Mouse (Mus musculus) limb, embryonic 14.5 days (tissue): ENCODE data around the gene Gnai2. TPM values are rescaled to one million over a fixed set of nuclear protein-coding genes. Genes with fewer than 3 reads are reported as not detected.
"Not testable (repeated sequence)": the region's sequence is repeated elsewhere in the genome, so short reads cannot be mapped to it uniquely, and the experiment has no call there.

Experiments
- ATAC-seq: fragments of 200-750 bp; cut with Nextera tagmentation; 2 replicates; pipeline ENCODE4 v1.8.0; 2017; ENCODE audit warnings: low read depth, moderate number of reproducible peaks, moderate TSS enrichment; ENCODE audit not compliant: low FRiP score
- DNase-seq: peaks from one replicate; pipeline ENCODE4 v3.0.0-alpha.2; 2015; ENCODE audit warnings: low spot score
- H3K27ac ChIP-seq: fragments of 300-500 bp; sonication (generic); replicated peaks from 2 replicates; pipeline ENCODE4 v1.5.1; 2014; ENCODE audit warnings: low read depth, mild to moderate bottlenecking, low read length, moderate library complexity, mixed read lengths
- H3K27me3 ChIP-seq: fragments of 300-500 bp; sonication (generic); 2 replicates; pipeline ENCODE4 v1.6.1; 2014; ENCODE audit warnings: low read length, mixed read lengths; ENCODE audit not compliant: control insufficient read depth, insufficient read depth
- H3K36me3 ChIP-seq: fragments of 300-500 bp; sonication (generic); 2 replicates; pipeline ENCODE4 v1.6.1; 2014; ENCODE audit warnings: mild to moderate bottlenecking, low read length, moderate library complexity, mixed read lengths; ENCODE audit not compliant: control insufficient read depth, insufficient read depth
- H3K4me1 ChIP-seq: fragments of 300-500 bp; sonication (generic); 2 replicates; pipeline ENCODE4 v1.6.1; 2014; ENCODE audit warnings: antibody characterized with exemption, low read length, mixed read lengths; ENCODE audit not compliant: control insufficient read depth, insufficient read depth
- H3K4me2 ChIP-seq: fragments of 300-500 bp; sonication (generic); replicated peaks from 2 replicates; pipeline ENCODE4 v1.6.1; 2014; ENCODE audit warnings: low read depth, mild to moderate bottlenecking, low read length, moderate library complexity; ENCODE audit not compliant: severe bottlenecking
- H3K4me3 ChIP-seq: fragments of 300-500 bp; sonication (generic); replicated peaks from 2 replicates; pipeline ENCODE4 v1.5.1; 2014; ENCODE audit warnings: low read length
- H3K9ac ChIP-seq: fragments of 300-500 bp; sonication (generic); 2 replicates; pipeline ENCODE4 v1.6.1; 2014; ENCODE audit warnings: mild to moderate bottlenecking, low read depth, low read length, moderate library complexity; ENCODE audit not compliant: severe bottlenecking
- H3K9me3 ChIP-seq: fragments of 300-500 bp; sonication (generic); 2 replicates; pipeline ENCODE4 v1.6.1; 2016; ENCODE audit warnings: low read length; ENCODE audit not compliant: control insufficient read depth
- POLR2A ChIP-seq: fragments of 200-500 bp; IDR thresholded peaks from 2 replicates; pipeline ENCODE4 v1.8.0; 2012; ENCODE audit warnings: inconsistent platforms, mild to moderate bottlenecking, moderate library complexity, borderline replicate concordance; ENCODE audit not compliant: insufficient read depth, insufficient read length; ENCODE audit errors: extremely low read depth
- WGBS: fragments of 180-500 bp; shearing (Covaris S2); extraction: QIAGEN DNeasy Blood & Tissue Kit; methylation state at CpG from one replicate; pipeline ENCODE4 v1.1.7; 2014; 5-methylcytosine and 5-hydroxymethylcytosine counted together
- polyA plus RNA-seq, 2 experiments: library from polyadenylated mRNA; depleted of rRNA in 1 of 2; stranded (reverse) in 1 of 2; unstranded in 1 of 2; fragments of >200 nt; fragmentation: Nextera tagmentation in 1 of 2; extraction: Ambion mirVana in 1 of 2; gene quantifications; 2 replicates each; pipeline versions ENCODE4 v1.2.1 to v1.2.3; 2012 to 2014

Gnai2 gene
- polyA plus RNA-seq, 2 experiments = 392 to 496 TPM

GRCm38 (mm10) chr9:107566855-107567254, 68.3 kb downstream of the Gnai2 start:
- H3K36me3 ChIP-seq = peaks cover 26% of the 10 kb centered on the region
- no peaks in the 10 kb centered on the region for H3K27me3 ChIP-seq
- DNase-seq (no peak), ATAC-seq (no peak)
- no peak overlapping the region for H3K9ac ChIP-seq
- H3K4me1 ChIP-seq = peaks cover 31% of the 10 kb centered on the region
- peak overlapping the region; percentile 75; the same call in 1 of the 2 replicates for H3K27ac ChIP-seq
- no peaks in the 10 kb centered on the region for H3K9me3 ChIP-seq
- TF ChIP-seq POLR2A = no peak
- H3K4me3 ChIP-seq = no peak overlapping the region
- peak overlapping the region; percentile 93; the same call in 1 of the 2 replicates for H3K4me2 ChIP-seq
- 75% methylated on average over 3 of the region's 3 CpGs for WGBS

GRCm38 (mm10) chr9:107566041-107566709, 69.0 kb downstream of the Gnai2 start:
- Histone ChIP-seq H3K36me3 (peaks cover 26% of the 10 kb centered on the region), H3K4me1 (peaks cover 27% of the 10 kb centered on the region), H3K4me3 (no peak overlapping the region; the same call in 1 of the 2 replicates), H3K9me3 (no peaks in the 10 kb centered on the region), H3K4me2 (no peak overlapping the region), H3K27ac (no peak overlapping the region), H3K9ac (no peak overlapping the region), H3K27me3 (no peaks in the 10 kb centered on the region)
- DNase-seq (peak; percentile 75), ATAC-seq (no peak)
- WGBS = 61% methylated on average over 15 of the region's 15 CpGs
- no peak for TF ChIP-seq POLR2A

GRCm38 (mm10) chr9:107565556-107565955, 69.6 kb downstream of the Gnai2 start:
- WGBS = 51% methylated on average over 5 of the region's 5 CpGs
- not testable (repeated sequence) for H3K4me2 ChIP-seq, H3K4me3 ChIP-seq, DNase-seq, H3K27me3 ChIP-seq, H3K9me3 ChIP-seq, ATAC-seq, H3K27ac ChIP-seq, H3K9ac ChIP-seq
- Histone ChIP-seq H3K36me3 (peaks cover 27% of the 10 kb centered on the region), H3K4me1 (peaks cover 22% of the 10 kb centered on the region)

Other genes starting within 250 kb of the Gnai2 start
- gene Cacna2d2, start 235.8 kb downstream of the Gnai2 start, polyA plus RNA-seq (2012; rRNA removed) = 9.3 and 13.6 TPM in 2 replicates
- gene Cacna2d2, start 235.8 kb downstream of the Gnai2 start, polyA plus RNA-seq (2014; fragmentation: Nextera tagmentation; extraction: Ambion mirVana) = 0.29 and 0.57 TPM in 2 replicates
- gene Tmem115, start 101.4 kb downstream of the Gnai2 start, polyA plus RNA-seq (2012; rRNA removed) = 34.9 and 41.3 TPM in 2 replicates
- gene Tmem115, start 101.4 kb downstream of the Gnai2 start, polyA plus RNA-seq (2014; fragmentation: Nextera tagmentation; extraction: Ambion mirVana) = 54.1 and 58.8 TPM in 2 replicates
- gene Cyb561d2, start 93.2 kb downstream of the Gnai2 start, polyA plus RNA-seq (2012; rRNA removed) = 19.8 and 27.2 TPM in 2 replicates
- gene Cyb561d2, start 93.2 kb downstream of the Gnai2 start, polyA plus RNA-seq (2014; fragmentation: Nextera tagmentation; extraction: Ambion mirVana) = 21.4 and 25.9 TPM in 2 replicates
- gene Nprl2, start 93.1 kb downstream of the Gnai2 start, polyA plus RNA-seq (2012; rRNA removed) = 52.7 and 59.2 TPM in 2 replicates
- 37.6 and 38.6 TPM in 2 replicates for gene Nprl2, start 93.1 kb downstream of the Gnai2 start, polyA plus RNA-seq (2014; fragmentation: Nextera tagmentation; extraction: Ambion mirVana)
- gene Zmynd10, start 88.1 kb downstream of the Gnai2 start, polyA plus RNA-seq (2012; rRNA removed) = 0.76 and 1.4 TPM in 2 replicates
- 1.2 TPM in 1 of 2 replicates, not detected in the other for gene Zmynd10, start 88.1 kb downstream of the Gnai2 start, polyA plus RNA-seq (2014; fragmentation: Nextera tagmentation; extraction: Ambion mirVana)
- 74.7 and 78.4 TPM in 2 replicates for gene Rassf1, start 83.8 kb downstream of the Gnai2 start, polyA plus RNA-seq (2012; rRNA removed)
- 67.6 and 73.2 TPM in 2 replicates for gene Rassf1, start 83.8 kb downstream of the Gnai2 start, polyA plus RNA-seq (2014; fragmentation: Nextera tagmentation; extraction: Ambion mirVana)
- 35.8 and 43.3 TPM in 2 replicates for gene Tusc2, start 72.1 kb downstream of the Gnai2 start, polyA plus RNA-seq (2012; rRNA removed)
- gene Tusc2, start 72.1 kb downstream of the Gnai2 start, polyA plus RNA-seq (2014; fragmentation: Nextera tagmentation; extraction: Ambion mirVana) = 42.1 and 43.0 TPM in 2 replicates
- gene Hyal2, start 67.4 kb downstream of the Gnai2 start, polyA plus RNA-seq (2012; rRNA removed) = 68.0 and 88.8 TPM in 2 replicates
- 123 and 130 TPM in 2 replicates for gene Hyal2, start 67.4 kb downstream of the Gnai2 start, polyA plus RNA-seq (2014; fragmentation: Nextera tagmentation; extraction: Ambion mirVana)
- gene Hyal1, start 58.4 kb downstream of the Gnai2 start, polyA plus RNA-seq (2012; rRNA removed) = 11.1 TPM in 2 replicates
- gene Hyal1, start 58.4 kb downstream of the Gnai2 start, polyA plus RNA-seq (2014; fragmentation: Nextera tagmentation; extraction: Ambion mirVana) = 6.9 and 8.5 TPM in 2 replicates
- 38.7 and 57.8 TPM in 2 replicates for gene Naa80, start 56.5 kb downstream of the Gnai2 start, polyA plus RNA-seq (2012; rRNA removed)
- gene Naa80, start 56.5 kb downstream of the Gnai2 start, polyA plus RNA-seq (2014; fragmentation: Nextera tagmentation; extraction: Ambion mirVana) = 17.2 and 18.8 TPM in 2 replicates
- gene Hyal3, start 54.5 kb downstream of the Gnai2 start, polyA plus RNA-seq (2012; rRNA removed) = 1.4 and 1.9 TPM in 2 replicates
- gene Hyal3, start 54.5 kb downstream of the Gnai2 start, polyA plus RNA-seq (2014; fragmentation: Nextera tagmentation; extraction: Ambion mirVana) = 1.2 and 1.5 TPM in 2 replicates
- 57.3 and 62.6 TPM in 2 replicates for gene Ifrd2, start 47.7 kb downstream of the Gnai2 start, polyA plus RNA-seq (2012; rRNA removed)
- gene Ifrd2, start 47.7 kb downstream of the Gnai2 start, polyA plus RNA-seq (2014; fragmentation: Nextera tagmentation; extraction: Ambion mirVana) = 55.0 and 56.3 TPM in 2 replicates
- 23.2 and 23.7 TPM in 2 replicates for gene Sema3b, start 26.1 kb downstream of the Gnai2 start, polyA plus RNA-seq (2012; rRNA removed)
- 7.7 and 11.2 TPM in 2 replicates for gene Sema3b, start 26.1 kb downstream of the Gnai2 start, polyA plus RNA-seq (2014; fragmentation: Nextera tagmentation; extraction: Ambion mirVana)
- gene Slc38a3, start 34.2 kb upstream of the Gnai2 start, polyA plus RNA-seq (2012; rRNA removed) = 22.4 and 31.8 TPM in 2 replicates
- gene Slc38a3, start 34.2 kb upstream of the Gnai2 start, polyA plus RNA-seq (2014; fragmentation: Nextera tagmentation; extraction: Ambion mirVana) = 3.7 and 6.0 TPM in 2 replicates
- 0.28 and 0.44 TPM in 2 replicates for gene Gnat1, start 44.3 kb upstream of the Gnai2 start, polyA plus RNA-seq (2012; rRNA removed)
- 0.55 and 0.57 TPM in 2 replicates for gene Gnat1, start 44.3 kb upstream of the Gnai2 start, polyA plus RNA-seq (2014; fragmentation: Nextera tagmentation; extraction: Ambion mirVana)
- 228 and 332 TPM in 2 replicates for gene Sema3f, start 75.1 kb upstream of the Gnai2 start, polyA plus RNA-seq (2012; rRNA removed)
- 48.8 and 55.6 TPM in 2 replicates for gene Sema3f, start 75.1 kb upstream of the Gnai2 start, polyA plus RNA-seq (2014; fragmentation: Nextera tagmentation; extraction: Ambion mirVana)
- gene Rbm5, start 135.6 kb upstream of the Gnai2 start, polyA plus RNA-seq (2012; rRNA removed) = 185 and 196 TPM in 2 replicates
- 163 and 181 TPM in 2 replicates for gene Rbm5, start 135.6 kb upstream of the Gnai2 start, polyA plus RNA-seq (2014; fragmentation: Nextera tagmentation; extraction: Ambion mirVana)
- gene Rbm6, start 237.9 kb upstream of the Gnai2 start, polyA plus RNA-seq (2012; rRNA removed) = 49.9 and 68.2 TPM in 2 replicates
- 56.1 and 63.0 TPM in 2 replicates for gene Rbm6, start 237.9 kb upstream of the Gnai2 start, polyA plus RNA-seq (2014; fragmentation: Nextera tagmentation; extraction: Ambion mirVana)